Mouse (Mus musculus) thymus, adult 2 months (tissue): Measurements from ENCODE around the gene Jund. TPM values are rescaled to one million over a fixed set of nuclear protein-coding genes. Genes with fewer than 3 reads are reported as not detected.

ENCODE experiments used
- DNase-seq: peaks from one replicate; pipeline ENCODE4 v3.0.0; 2021
- H3K27ac ChIP-seq: fragments of 200-500 bp; 2 replicates; pipeline ENCODE4 v1.5.1; 2012; ENCODE audit warnings: low read length, control low read depth; ENCODE audit not compliant: control insufficient read depth, insufficient read depth
- H3K27me3 ChIP-seq: fragments of 200-500 bp; 2 replicates; pipeline ENCODE4 v1.6.1; 2012; ENCODE audit warnings: mild to moderate bottlenecking, low read length, moderate library complexity, mixed read lengths; ENCODE audit not compliant: control insufficient read depth, insufficient read depth
- H3K36me3 ChIP-seq: fragments of 200-500 bp; 2 replicates; pipeline ENCODE4 v1.6.1; 2012; ENCODE audit warnings: mild to moderate bottlenecking, low read length, moderate library complexity; ENCODE audit not compliant: control insufficient read depth, insufficient read depth
- H3K4me1 ChIP-seq: fragments of 200-500 bp; replicated peaks from 2 replicates; pipeline ENCODE4 v1.6.1; 2012; ENCODE audit warnings: low read length; ENCODE audit not compliant: control insufficient read depth, insufficient read depth
- H3K4me3 ChIP-seq: fragments of 200-500 bp; 2 replicates; pipeline ENCODE4 v1.5.1; 2012; ENCODE audit warnings: mild to moderate bottlenecking, low read length, control low read depth, moderate library complexity; ENCODE audit not compliant: control insufficient read depth, insufficient read depth
- CTCF ChIP-seq: fragments of 200-500 bp; IDR thresholded peaks from 2 replicates; pipeline ENCODE4 v1.5.1; 2012; ENCODE audit warnings: mild to moderate bottlenecking, control low read depth, low read length, moderate library complexity, borderline replicate concordance; ENCODE audit not compliant: control insufficient read depth, poor library complexity, insufficient read depth; ENCODE audit errors: extremely low read depth
- POLR2A ChIP-seq: fragments of 200-500 bp; IDR thresholded peaks from 2 replicates; pipeline ENCODE4 v1.6.1; 2012; ENCODE audit warnings: mild to moderate bottlenecking, low read length, control low read depth, moderate library complexity; ENCODE audit not compliant: control insufficient read depth, poor library complexity, insufficient read depth; ENCODE audit errors: extremely low read depth
- WGBS: fragments of 180-500 bp; shearing (Covaris S2); methylation state at CpG from one replicate; pipeline ENCODE4 v1.1.7; 2018; 5-methylcytosine and 5-hydroxymethylcytosine counted together
- polyA plus RNA-seq: library from polyadenylated mRNA; depleted of rRNA; stranded (reverse); fragments of >200 nt; gene quantifications from 2 replicates; pipeline ENCODE4 v1.2.3, GENCODE M21; 2012

Gene Jund
- polyA plus RNA-seq, 1 experiment = 540 TPM

GRCm38 (mm10) chr8:70700555-70700922 lies 1.8 kb downstream of the Jund start:
- 0% methylated on average over 20 of the region's 20 CpGs for WGBS
- peak; percentile 91 for DNase-seq
- peak overlapping the region; percentile 82 for H3K4me3 ChIP-seq
- H3K4me1 ChIP-seq = peaks cover 34% of the 10 kb centered on the region
- TF ChIP-seq CTCF (peak; percentile 95), POLR2A (0 out of 2 replicates have a peak, but pooled peaks have one; percentile 42)
- H3K36me3 ChIP-seq = no peaks in the 10 kb centered on the region
- H3K27me3 ChIP-seq = no peaks in the 10 kb centered on the region
- peak overlapping the region; percentile 90 for H3K27ac ChIP-seq

GRCm38 (mm10) chr8:70701048-70701981 lies 2.6 kb downstream of the Jund start:
- H3K27ac ChIP-seq = peak overlapping the region; percentile 35

DNA sequence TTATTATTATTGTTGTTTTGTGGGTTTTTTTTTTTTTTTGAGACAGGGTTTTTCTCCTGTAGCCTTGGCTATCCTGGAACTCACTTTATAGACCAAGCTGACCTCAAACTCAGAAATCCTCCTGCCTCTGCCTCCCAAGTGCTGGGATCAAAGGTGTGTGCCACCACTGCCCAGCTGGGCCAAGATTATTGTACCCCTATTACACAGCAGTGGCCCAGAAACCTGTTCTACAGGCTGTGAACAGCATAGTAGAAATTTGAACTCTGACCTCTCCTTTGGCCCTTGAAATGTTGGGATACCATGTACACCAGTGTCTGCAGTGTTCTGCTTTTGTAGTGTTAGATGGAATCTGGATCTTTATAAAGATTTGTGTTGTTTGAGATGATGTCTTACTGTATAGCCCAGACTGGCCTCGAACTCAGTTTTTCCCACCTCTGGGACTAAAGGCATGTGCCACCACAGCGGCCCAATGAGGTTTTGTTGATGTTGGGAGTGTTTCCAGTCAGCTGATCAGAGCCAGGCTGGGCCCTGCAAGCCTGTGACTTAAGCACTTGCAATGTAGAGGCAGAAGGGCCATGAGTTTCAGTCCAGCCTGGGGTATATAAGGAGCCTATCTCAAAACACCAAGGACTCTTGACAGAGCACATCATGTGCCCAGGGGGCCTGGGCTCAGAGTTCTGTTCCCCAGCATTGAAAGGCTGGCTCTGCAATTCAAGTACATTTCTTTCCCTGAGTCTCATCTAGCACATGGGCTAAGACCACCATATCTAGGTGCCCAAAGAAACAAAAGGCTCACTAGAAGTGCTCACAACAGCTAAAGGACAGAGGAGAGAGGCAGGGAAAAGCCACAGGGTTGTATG lies 3.5 kb downstream of the Jund start:
- H3K4me1 ChIP-seq = peaks cover 18% of the 10 kb centered on the region
- no peaks in the 10 kb centered on the region for H3K27me3 ChIP-seq
- no peak overlapping the region for H3K27ac ChIP-seq
- no peak for DNase-seq
- TF ChIP-seq POLR2A = no peak
- TF ChIP-seq CTCF = no peak
- H3K36me3 ChIP-seq = no peaks in the 10 kb centered on the region
- WGBS = 96% methylated on average over 2 of the region's 2 CpGs
- no peak overlapping the region for H3K4me3 ChIP-seq

More at GRCm38 (mm10) chr8:70701048-70701981, 2.6 kb downstream of the Jund start:
- H3K36me3 ChIP-seq = no peaks in the 10 kb centered on the region
- peak overlapping the region; percentile 44 for H3K4me3 ChIP-seq
- no peak for DNase-seq
- WGBS = 61% methylated on average over 10 of the region's 10 CpGs
- peaks cover 26% of the 10 kb centered on the region for H3K4me1 ChIP-seq
- no peaks in the 10 kb centered on the region for H3K27me3 ChIP-seq
- no peak for TF ChIP-seq POLR2A
- TF ChIP-seq CTCF = no peak

DNA sequence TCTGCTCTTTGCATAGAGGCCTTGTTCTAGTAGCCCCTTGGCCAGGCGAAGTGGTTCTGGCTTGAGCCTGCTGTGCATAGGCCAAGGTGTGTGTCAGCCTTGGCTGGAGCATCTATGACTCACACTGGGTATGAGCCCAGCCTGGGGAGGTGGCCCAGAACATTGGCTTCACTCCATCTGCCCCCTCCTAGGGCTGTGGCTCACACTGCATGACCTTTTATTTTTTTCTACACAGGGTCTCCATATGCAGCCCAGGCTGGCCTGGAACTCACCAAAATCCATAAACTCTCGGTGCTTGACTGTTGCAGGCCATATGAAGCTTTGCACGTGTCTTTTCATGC lies 4.1 kb downstream of the Jund start:
- Histone ChIP-seq H3K27me3 (no peaks in the 10 kb centered on the region), H3K36me3 (no peaks in the 10 kb centered on the region), H3K4me3 (no peak overlapping the region), H3K4me1 (peaks cover 12% of the 10 kb centered on the region), H3K27ac (no peak overlapping the region)
- 97% methylated on average over 3 of the region's 3 CpGs for WGBS
- no peak for TF ChIP-seq POLR2A
- no peak for TF ChIP-seq CTCF
- DNase-seq = no peak

DNA sequence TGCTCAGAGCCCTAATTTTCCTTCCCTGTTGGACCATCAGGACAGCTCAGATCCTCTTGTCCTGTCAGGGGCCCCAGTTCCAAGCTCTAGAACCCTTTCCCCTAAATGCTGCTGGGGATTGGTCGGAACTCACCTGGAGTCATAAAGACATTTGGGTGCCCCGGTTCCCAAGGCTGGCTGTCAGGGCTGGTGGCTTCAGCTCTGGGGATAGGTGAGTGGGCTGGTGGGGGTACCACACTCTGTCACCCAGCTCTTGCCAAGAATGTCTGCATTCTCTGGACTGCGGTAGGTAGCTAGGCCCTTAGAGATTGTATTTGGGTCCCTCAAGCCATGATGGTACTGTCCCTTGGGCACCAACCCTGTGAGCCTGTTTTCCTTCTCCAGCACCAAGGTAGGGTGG lies 4.5 kb downstream of the Jund start, which contains the start of gene Iqcn:
Gene Iqcn, plus strand, starts transcription at position 171 of the 400 bp plus-strand sequence.
- Histone ChIP-seq H3K36me3 (no peaks in the 10 kb centered on the region), H3K4me1 (peaks cover 10% of the 10 kb centered on the region), H3K4me3 (no peak within 1 kb of the TSS), H3K27ac (no peak within 1 kb of the TSS), H3K27me3 (no peaks in the 10 kb centered on the region)
- no peak for DNase-seq
- TF ChIP-seq CTCF (no peak), POLR2A (no peak)
- WGBS = 96% methylated on average over 3 of the region's 3 CpGs

- WGBS = 89% methylated on average over 14 of the region's 14 CpGs
- Histone ChIP-seq H3K4me1 (no peaks in the 10 kb centered on the region), H3K36me3 (no peaks in the 10 kb centered on the region), H3K27ac (no peak overlapping the region), H3K4me3 (no peak overlapping the region), H3K27me3 (no peaks in the 10 kb centered on the region)
- TF ChIP-seq POLR2A = no peak
- TF ChIP-seq CTCF = no peak
- DNase-seq = no peak
Observed at GRCm38 (mm10) chr8:70708281-70708680, 9.5 kb downstream of the Jund start.
